Mouse (Mus musculus) gastrocnemius, adult 18-20 months (tissue): Measurements from ENCODE around the gene Nap1l5. TPM values are rescaled to one million over a fixed set of nuclear protein-coding genes. Genes with fewer than 3 reads are reported as not detected.

Source experiments
- total RNA-seq, 2 experiments: library from RNA; stranded (reverse); gene quantifications; 2 replicates each; pipeline ENCODE4 v1.2.3; 2021

Gene Nap1l5
- total RNA-seq, 2 experiments from 2014 or later: 0.17 to 0.50 TPM

Other genes starting within 250 kb of the Nap1l5 start
- gene Herc3, start 75.6 kb downstream of the Nap1l5 start, total RNA-seq: 10 to 100 TPM; 50.9 to 64.2 TPM
- 1 to 10 TPM; 9.6 to 9.8 TPM for gene Fam13a, start 117.5 kb upstream of the Nap1l5 start, total RNA-seq